Comparison of ENCODE assay signal across 7 mouse cellular contexts in the genomic region with DNA sequence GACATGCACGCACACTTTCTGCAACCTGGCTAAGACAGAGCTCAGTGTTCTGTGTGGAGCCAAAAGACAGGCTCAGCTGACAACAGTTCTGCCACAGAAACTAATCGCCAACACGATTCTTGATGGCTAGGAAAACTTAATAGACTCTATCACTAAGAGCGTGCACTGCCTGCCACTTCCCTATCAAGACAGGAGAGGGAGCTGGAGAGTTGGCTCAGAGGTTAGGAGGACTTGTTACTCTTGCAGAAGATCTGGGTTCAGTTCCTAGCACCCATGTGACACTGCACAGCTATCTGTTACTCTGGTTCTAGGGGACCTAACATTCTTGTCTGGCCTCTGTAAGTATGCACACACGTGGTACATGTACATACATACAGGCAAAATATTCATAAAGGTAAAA. TPM values are rescaled to one million over a fixed set of nuclear protein-coding genes. Genes with fewer than 3 reads are reported as not detected.
A peak's percentile ranks its signal among the peaks of the same experiment; 100 is the strongest.
DNase-seq lines count a peak whose midpoint lies in the region; ATAC-seq and TF ChIP-seq lines count a peak whose summit lies in the region.

No protein-coding gene starts in this region.

- H3K4me2 ChIP-seq in kidney, embryonic 15.5 days: no peak overlapping the region

- H3K4me3 ChIP-seq in kidney, embryonic 15.5 days (replicated peaks): no peak overlapping the region
- no peak overlapping the region for H3K4me3 ChIP-seq in E14TG2a.4 (replicated peaks; ENCODE audit: low read length)
- no peak overlapping the region for H3K4me3 ChIP-seq in bone marrow, adult 2 months (replicated peaks; ENCODE audit: control insufficient read depth, low read depth, low read length)

- peak; percentile 75 for TF ChIP-seq CTCF in E14TG2a.4 (conservative IDR thresholded peaks at IDR 0.05; ENCODE audit: low read length)
- TF ChIP-seq CTCF in bone marrow, adult 2 months (IDR thresholded peaks at IDR 0.05; ENCODE audit: control insufficient read depth, insufficient read depth, low read length): peak; percentile 48

- H3K4me1 ChIP-seq in kidney, embryonic 15.5 days: no peaks in the 10 kb centered on the region
- H3K4me1 ChIP-seq in E14TG2a.4 (replicated peaks; ENCODE audit: low read depth, low read length): 0 out of 2 replicates have a peak, but pooled peaks cover 6% of the 10 kb centered on the region
- H3K4me1 ChIP-seq in bone marrow, adult 2 months (ENCODE audit: control insufficient read depth, insufficient read depth, low read length): peaks cover under 1% of the 10 kb centered on the region; the same call in 1 of the 2 replicates

- H3K27me3 ChIP-seq in kidney, embryonic 15.5 days: no peaks in the 10 kb centered on the region
- H3K27me3 ChIP-seq in E14TG2a.4 (ENCODE audit: insufficient read depth, low read length): no peaks in the 10 kb centered on the region

- H3K9ac ChIP-seq in kidney, embryonic 15.5 days: no peak overlapping the region

- DNase-seq in kidney, postnatal 36 days: peak; percentile 24 to 37
- DNase-seq in mesoderm, embryonic 11.5 days (ENCODE audit: low read depth, low spot score): peak; percentile 6
- no peak for DNase-seq in Muller cell, postnatal 12 days (ENCODE audit: inconsistent ontology term)

- H3K27ac ChIP-seq in kidney, embryonic 15.5 days: no peak overlapping the region
- H3K27ac ChIP-seq in bone marrow, adult 2 months (ENCODE audit: control insufficient read depth, insufficient read depth, low read depth, low read length, poor library complexity): no peak overlapping the region

- no peaks in the 10 kb centered on the region for H3K9me3 ChIP-seq in kidney, embryonic 15.5 days (replicated peaks)
- no peaks in the 10 kb centered on the region for H3K9me3 ChIP-seq in E14TG2a.4 (ENCODE audit: low read length)

- WGBS in kidney, embryonic 15.5 days: 82% methylated on average over 5 of the region's 5 CpGs
- 69% methylated on average over 5 of the region's 5 CpGs for WGBS in bone marrow, adult 2 months

- peaks cover 92% of the 10 kb centered on the region for H3K36me3 ChIP-seq in kidney, embryonic 15.5 days
- H3K36me3 ChIP-seq in E14TG2a.4 (ENCODE audit: insufficient read depth, low read length): peaks cover 94% of the 10 kb centered on the region

- no peak for ATAC-seq in kidney, embryonic 15.5 days (replicated peaks; ENCODE audit: low FRiP score)
- ATAC-seq in cerebellum, adult (ENCODE audit: insufficient number of reproducible peaks, low FRiP score, low TSS enrichment): no peak

- no peak for TF ChIP-seq POLR2A in bone marrow, adult 2 months (IDR thresholded peaks at IDR 0.05; ENCODE audit: borderline replicate concordance, control insufficient read depth, low read depth, low read length)

RNA-seq across cellular contexts. Expression of gene Prpsap2, which starts 10.3 kb away (rescaled TPM):
- polyA plus RNA-seq in kidney, embryonic 15.5 days (2015; fragmentation: Nextera tagmentation; extraction: Ambion mirVana): 33.6 and 33.7 TPM in 2 replicates
- 5.0 and 15.5 TPM in 2 replicates for polyA plus RNA-seq in bone marrow, adult 2 months (2011; ENCODE audit: insufficient read depth, insufficient read length, low replicate concordance, missing spikeins)

RNA-seq across cellular contexts. Expression of gene Slc5a10, which starts 31.0 kb away (rescaled TPM):
- polyA plus RNA-seq in kidney, embryonic 15.5 days (2015; fragmentation: Nextera tagmentation; extraction: Ambion mirVana): 0.45 TPM in 2 replicates
- not detected in 2 replicates for polyA plus RNA-seq in bone marrow, adult 2 months (2011; ENCODE audit: insufficient read depth, insufficient read length, low replicate concordance, missing spikeins)
